Mouse (Mus musculus): ENCODE measurements around the gene Caskin1.
A peak's percentile ranks its signal among the peaks of the same experiment; 100 is the strongest.
"Not testable (repeated sequence)": the region's sequence is repeated elsewhere in the genome, so short reads cannot be mapped to it uniquely, and the experiment has no call there.

Caskin1 gene

DNA sequence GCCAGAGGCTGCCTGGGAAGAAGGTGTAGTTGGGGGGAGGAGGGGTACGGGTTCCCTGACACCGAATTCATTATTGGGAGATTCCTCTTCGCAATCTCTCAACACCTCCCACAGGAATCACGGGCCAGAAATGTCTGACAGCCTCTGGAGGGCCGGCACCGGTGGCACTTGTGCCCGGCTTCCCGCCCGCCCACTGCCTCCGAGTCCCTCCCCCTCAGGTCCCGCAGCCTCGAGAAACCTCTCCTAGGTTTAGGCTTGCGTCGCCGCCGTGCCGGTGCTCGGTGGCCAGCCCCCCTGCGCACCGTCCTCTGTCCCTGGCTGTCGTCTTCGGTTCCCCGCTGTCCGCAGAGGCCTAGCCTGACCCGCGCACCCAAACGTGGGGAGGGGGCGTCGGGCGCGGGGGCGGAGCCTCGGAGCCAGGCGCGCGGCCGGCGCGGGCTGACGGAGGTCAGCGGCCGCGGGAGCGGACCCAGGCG is at the start of gene Caskin1:
Caskin1 (plus strand) TSS at position 416 of the 476 bp plus-strand sequence.
- peak; percentile 67 to 69 for DNase-seq (ENCODE audit: low spot score in 2 of 2)

DNA sequence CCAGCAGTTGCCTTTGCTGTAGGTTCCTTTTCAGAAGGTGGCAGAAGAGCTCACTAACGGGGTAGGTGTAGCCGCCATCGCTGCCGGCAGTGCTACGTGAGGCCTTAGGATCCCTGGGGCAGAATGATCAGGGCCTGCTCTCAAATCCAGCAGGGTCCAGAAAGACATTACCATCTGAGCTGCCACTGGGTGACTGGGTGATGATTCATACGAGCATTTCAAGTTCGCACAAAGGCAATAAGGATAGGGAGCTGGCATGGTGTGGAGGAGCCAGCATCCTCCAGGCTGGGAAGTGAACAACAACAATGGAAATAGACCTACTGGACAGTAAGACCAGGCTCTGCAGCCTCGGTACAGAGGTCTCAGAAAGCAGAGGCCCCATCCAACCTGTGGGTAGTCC is 48.0 kb upstream of the Caskin1 start:
- no peak for DNase-seq (ENCODE audit: low spot score in 2 of 2)

DNA sequence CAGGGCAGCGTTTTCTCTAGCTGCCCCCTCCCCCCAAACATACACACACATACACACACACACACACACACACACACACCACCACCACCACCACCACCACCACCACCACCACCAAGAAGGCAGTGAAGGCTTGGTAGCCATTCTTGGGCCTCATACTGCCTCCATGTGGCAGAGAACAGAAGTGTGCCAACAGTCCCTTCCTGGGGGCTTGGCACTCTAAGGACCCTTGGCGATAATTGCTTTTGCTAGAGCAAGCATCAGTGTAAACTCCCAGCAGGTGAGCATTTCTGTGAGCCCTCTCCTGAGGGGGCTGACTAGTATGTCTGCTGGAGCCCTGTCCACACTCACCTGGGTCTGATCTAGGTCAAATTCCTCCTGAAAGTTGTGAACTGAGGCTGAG is 47.3 kb upstream of the Caskin1 start:
- DNase-seq (ENCODE audit: low spot score in 2 of 2): no peak

DNA sequence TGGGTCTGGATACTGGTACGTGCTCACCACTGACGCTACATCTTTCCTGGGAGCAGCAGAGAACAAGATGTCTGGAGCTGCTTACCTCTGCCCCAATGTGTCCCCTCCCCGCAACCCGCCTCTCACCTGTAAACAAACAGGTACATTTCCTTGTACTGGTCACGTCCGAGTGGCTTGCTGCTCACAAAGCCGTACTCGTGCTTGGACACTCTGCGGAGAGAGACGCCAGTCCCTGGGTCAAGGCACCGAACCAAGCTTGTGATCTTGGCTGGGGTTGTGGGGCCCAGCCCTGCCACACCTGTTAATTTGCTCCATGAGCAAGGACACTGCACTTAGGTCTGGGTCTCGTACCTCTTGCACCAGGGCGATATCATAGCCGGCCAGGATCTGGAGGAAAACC is 46.3 kb upstream of the Caskin1 start:
- DNase-seq (ENCODE audit: low spot score in 2 of 2): no peak

DNA sequence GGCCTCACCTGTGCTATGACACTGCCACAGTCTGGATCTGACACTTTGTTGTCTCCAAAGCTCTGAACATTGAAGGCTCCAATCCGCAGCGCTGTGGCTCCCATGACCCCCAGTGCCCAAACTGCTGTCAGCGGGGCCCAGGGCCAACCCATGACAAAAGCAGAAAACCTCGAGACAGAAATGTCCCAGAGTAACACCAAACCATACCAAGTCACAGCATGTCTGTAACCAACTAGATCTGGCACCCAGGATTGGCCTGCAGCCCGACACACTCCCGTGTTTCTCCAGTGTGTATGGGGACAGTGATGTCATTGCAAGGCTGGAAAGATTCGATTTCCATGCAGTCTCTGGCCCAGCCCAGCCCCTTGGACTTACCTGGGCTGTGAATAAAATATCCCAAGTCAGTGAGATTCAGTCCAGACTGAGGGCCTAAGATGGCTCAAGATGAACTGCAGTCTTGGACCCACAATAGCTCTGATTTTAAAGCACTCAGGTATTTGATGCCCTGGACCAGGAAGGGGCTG is 45.7 kb upstream of the Caskin1 start, which contains the start of gene Dnase1l2:
Dnase1l2 (minus strand) TSS at position 474 of the 524 bp plus-strand sequence.
- no peak for DNase-seq (ENCODE audit: low spot score in 2 of 2)

DNA sequence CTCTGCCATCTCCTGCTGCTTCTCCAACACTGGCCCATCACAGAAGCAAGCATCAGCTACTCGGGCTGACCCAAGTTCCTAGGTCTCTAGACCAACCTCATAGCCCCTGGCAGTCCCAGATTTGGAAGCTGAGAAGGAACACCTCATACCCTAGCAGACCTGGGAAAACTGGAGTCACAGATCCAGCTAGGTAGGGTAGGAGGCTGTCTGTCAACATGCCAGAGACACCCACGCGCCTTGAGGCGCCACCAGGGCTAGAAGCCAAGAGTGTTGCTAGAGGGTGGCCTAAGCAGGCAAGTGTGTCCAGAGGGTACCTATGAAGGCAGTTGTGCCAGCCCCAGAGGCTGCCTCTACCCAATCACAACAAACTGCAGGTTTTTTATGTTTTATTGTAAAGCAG is 45.0 kb upstream of the Caskin1 start:
- peak; percentile 45 to 50 for DNase-seq (ENCODE audit: low spot score in 2 of 2)

DNA sequence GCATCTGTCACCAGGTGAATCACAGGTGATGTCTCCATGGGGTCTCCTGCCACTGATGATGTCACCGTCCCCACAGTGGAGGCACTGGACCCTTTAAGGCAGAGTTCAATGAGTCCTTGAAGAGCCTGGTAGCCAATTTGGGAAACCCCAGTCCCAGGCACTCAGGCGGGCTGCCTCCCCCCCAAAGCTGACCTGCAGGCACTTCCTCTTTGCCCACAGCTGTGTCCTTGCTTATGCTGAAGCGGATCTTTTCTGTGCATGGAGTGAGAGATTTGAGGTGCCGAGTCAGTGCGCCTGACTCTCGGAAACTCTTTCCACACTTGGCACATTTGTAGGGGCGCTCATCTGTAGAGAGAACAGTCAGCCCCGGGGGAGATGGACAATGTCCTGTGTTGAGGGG is 41.8 kb upstream of the Caskin1 start:
- no peak for DNase-seq (ENCODE audit: low spot score in 2 of 2)

DNA sequence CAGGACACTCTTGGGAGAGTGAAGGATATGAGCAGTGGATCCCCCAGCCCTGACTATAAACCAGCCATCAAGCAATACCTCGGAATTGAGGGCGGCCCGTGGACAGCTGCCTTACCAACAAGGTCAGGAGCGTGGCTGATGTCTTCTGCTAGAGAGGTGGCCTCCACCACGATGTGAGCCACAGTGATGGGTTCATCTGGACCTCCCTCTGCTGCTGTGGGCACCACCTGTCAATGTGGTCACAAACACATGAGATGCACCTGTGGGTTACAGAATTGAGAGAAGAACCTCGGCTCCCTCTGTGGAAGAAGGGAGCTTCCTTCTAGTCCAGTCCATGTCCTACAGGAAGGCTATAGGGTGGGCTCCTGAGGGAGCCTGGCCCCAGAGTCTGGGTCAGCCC is 38.9 kb upstream of the Caskin1 start:
- DNase-seq (ENCODE audit: low spot score in 2 of 2): no peak

DNA sequence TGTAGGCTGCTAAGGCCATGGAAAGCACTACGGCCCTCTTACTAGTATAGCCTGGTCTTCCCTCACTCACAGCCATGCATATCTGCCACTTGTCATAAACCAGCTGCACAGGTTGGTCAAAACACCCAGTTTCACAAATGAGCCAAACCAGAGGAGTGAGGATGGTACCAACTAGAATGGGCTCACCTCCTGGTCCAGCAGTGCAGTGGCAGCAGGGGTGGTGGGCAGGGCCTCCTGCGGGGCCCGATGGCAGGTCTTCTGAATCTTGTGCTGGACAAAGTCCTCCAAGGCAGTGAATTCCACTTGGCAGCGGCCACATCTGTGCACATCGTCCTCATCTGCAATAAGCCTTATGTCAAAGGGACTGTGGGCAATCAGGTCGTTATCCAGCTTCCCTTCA is 37.2 kb upstream of the Caskin1 start:
- no peak for DNase-seq (ENCODE audit: low spot score in 2 of 2)

DNA sequence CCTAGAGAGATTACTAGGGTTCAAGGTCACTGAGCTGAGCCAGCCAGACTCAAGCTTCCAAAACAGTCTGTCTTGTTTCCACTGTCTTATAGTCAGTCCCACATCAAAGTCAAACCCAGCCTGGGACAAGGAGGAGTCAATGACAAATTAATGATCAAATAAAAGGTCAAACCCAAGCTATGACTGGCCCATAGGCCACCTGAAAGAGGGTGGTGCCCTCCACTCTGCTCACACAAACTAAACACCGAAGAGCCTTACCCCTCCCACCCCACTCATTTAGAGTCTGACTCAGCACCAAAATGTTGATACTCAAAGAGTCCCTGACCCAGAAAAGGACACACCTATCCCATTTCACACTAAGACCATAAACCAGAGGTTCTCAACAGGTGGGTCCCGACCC is 35.0 kb upstream of the Caskin1 start:
- no peak for DNase-seq (ENCODE audit: low spot score in 2 of 2)

DNA sequence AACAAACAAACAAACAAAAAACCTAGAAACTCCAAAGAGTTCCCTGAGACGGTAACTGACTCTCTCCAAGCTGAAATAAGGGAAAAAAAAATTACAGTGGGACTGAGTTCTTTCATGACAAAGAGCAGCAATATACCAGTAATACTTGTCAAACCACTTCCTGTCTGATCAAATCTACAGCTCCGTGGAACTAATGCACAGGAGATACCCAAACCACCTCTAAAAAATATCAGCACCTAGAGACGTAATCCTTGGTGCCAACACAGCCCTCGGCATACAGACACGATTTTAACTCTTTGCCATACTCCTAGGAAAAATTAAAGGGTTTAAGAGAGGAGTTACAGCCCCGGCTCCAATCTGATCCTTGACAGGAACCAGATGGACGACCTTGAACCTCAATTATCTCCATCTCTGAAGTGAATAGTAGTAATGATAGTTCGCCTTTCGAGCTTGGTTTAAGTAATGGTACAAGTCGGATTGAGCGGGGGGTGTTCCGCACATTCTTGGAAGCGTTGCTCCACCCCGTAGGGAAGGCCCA is 34.1 kb upstream of the Caskin1 start:
- DNase-seq (ENCODE audit: low spot score in 2 of 2): no peak

DNA sequence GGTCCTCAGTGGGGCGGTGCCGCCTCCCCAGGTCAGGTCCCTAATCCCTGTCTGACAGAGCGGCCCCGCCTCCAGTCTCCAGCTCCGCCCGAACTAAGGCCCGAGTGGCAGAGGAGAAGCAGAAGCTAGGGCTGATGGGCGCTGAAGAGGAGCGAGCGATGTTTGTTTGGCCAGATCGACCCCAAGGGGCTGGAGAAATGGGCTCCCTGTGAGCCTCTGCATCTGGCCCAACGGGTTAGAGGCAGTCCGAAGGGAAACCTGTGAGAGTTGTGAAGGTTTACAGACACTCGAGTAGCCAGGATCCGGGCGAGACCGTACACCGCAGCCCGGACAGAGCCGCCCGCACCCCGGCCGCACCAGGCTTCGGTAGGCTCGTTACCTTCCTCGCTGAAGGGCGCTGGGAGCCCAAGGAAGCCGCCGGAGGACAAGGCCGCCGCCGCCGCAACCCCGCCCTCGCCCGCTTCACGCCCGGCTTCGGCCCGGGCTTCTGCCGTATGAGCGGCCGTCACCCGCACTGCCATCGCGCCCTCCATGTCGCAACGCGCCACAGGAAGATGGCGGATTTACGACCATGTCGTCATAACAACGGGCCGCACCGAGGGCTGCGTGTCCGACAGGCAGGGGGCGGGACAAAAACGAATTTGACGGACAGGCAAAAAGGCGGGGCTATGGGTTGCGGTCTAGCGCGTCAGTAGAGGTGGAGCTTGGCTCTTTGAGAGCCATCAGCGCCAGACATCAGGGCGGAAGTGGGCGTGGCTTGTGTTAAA is 33.5 kb upstream of the Caskin1 start:
- peak; percentile 99 for DNase-seq (ENCODE audit: low spot score in 2 of 2)

DNA sequence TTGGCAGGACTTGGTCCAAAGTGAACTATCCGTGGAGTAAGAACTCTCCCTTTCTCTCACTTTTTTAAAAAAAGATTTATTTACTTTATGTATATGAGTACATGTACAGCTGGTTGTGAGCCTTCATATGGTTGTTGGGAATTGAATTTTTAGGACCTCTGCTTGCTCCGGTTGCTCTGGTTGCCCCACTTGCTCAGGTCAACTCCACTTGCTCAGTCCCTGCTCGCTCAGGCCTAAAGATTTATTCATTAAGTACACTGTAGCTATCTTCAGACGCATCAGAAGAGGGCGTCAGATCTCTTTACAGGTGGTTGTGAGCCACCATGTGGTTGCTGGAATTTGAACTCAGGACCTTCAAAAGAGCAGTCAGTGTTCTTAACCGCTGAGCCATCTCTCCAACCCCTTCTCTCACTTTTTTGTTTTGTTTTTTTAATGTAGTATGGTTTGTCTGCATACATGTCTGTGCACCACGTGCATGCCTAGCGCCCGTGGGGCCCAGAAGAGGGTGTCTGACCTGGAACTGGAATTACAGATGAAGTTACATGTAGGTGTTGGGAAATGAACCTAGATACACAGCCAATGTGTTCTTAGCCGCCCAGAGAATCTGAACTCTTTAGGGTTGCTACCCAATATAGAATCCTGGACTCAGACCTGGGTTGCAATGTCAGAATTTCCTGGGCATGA is 32.7 kb upstream of the Caskin1 start:
- not testable (repeated sequence) for DNase-seq (ENCODE audit: low spot score in 2 of 2)

DNA sequence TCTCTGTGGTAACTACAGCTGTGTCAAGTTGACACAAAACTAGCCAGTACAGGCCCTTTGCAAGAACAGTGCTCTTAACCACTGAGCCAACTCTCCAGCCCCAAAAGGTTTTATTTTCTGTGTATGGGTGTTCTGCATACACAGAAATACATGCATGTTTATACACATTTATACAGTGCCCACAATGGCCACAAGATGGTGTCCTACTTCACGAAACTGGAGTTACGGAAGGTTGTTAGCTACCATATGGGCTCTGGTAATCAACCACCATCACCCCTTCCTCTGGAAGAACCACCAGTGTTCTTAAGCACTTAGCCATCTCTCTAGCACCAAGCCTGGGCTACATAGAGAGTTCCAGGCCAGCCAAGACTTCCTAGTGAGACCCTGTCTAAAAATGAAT is 26.8 kb upstream of the Caskin1 start:
- no peak for DNase-seq (ENCODE audit: low spot score in 2 of 2)

DNA sequence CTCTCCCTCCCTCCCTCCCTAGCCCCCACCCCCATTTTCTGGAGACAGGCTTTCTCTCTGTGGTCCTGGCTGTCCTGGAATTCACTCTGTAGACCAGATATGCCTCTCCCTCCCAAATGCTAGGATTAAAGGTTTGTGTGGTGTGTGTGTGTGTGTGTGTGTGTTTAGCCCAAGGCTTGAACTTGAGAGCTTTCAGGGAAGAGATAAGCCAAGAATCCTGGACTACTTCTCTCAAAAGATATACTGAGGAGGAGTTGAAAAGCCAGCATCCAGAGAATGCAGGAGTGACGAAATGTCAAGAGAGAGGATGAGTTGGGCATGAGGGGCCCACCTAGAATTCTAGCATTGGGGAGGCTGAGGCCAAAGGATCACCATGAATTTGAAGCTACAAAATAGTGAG is 25.5 kb upstream of the Caskin1 start:
- DNase-seq (ENCODE audit: low spot score in 2 of 2): no peak

DNA sequence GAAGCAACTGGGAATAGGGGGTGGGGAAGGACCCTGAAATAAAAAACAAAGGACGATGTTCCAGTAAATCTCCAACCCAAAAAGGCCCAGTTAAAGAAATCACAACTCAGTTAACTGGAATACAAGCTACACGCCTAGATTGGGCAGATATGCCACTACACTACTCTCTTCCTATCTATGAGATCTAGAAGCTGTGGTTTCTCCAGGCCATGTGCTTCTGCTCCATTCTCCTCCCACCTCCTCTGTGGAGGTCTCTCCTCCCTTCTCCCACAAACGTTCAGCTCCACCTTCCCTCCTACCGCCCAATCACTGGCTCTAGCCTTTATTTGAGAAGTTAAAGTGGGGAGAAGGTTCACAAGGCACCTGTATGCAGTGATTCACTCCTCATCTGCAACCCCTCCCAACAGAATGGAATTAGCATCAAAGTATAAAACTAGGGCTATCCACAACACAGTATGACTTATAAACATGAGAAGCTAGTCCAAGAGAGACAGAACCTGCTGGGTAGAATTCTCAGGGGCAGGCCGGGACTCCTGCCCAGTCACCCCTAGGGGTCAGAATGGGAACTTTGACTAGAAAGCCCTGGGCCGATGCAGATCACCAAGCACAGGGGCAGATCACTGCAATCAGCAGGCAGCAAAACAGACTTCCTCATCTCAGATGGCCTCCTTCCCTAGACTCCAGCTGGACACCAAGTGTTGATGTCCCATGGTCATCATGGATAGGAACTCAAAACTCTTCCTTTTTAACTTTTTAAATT is 24.8 kb upstream of the Caskin1 start:
- DNase-seq (ENCODE audit: low spot score in 2 of 2): no peak

DNA sequence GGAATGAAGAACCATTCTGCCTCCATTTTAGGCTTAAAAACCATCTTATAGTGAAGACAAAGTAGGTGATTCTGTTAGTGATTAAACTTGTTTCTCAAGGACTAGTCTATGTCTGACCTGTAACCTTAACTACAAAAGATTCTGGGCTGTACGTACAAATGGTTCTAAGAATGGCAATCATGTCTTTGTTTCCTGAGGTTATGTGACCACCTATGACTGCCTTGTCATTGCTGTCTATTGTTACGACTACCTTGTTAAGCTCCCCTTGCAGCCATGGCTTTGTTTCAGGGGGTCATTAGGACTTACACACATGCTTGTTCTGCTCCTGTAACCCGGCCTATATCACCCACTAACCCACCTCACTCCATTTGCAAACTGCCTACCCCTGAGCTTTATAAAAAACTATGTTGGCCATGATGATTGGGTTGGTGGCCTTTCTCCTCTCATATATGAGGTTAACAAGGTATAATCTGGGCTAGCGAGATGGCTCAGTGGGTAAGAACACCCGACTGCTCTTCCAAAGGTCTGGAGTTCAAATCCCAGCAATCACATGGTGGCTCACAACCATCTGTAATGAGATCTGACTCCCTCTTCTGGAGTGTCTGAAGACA is 19.7 kb upstream of the Caskin1 start:
- no peak for DNase-seq (ENCODE audit: low spot score in 2 of 2)

DNA sequence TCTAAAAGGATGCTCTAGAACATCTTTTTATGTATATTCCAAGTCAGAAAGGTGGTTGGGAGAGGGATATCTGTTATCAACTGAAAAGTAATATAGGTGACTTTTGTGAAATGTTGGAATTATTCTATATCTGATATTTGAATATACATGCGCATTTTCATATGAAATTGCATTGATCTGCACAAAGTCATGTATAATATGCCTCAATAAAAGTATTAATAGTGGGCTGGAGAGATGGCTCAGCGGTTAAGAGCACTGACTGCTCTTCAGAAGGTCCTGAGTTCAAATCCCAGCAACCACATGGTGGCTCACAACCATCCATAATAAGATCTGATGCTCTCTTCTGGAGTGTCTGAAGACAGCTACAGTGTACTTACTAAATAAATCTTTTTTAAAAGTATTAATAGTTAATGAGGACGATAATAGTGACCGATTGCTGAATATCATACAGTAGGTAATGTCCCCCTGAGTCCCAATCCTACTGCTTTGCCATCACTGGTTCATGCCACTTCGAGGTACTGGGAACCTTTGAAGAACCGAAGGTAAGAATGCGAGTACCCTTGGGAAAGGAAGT is 19.0 kb upstream of the Caskin1 start:
- no peak for DNase-seq (ENCODE audit: low spot score in 2 of 2)

DNA sequence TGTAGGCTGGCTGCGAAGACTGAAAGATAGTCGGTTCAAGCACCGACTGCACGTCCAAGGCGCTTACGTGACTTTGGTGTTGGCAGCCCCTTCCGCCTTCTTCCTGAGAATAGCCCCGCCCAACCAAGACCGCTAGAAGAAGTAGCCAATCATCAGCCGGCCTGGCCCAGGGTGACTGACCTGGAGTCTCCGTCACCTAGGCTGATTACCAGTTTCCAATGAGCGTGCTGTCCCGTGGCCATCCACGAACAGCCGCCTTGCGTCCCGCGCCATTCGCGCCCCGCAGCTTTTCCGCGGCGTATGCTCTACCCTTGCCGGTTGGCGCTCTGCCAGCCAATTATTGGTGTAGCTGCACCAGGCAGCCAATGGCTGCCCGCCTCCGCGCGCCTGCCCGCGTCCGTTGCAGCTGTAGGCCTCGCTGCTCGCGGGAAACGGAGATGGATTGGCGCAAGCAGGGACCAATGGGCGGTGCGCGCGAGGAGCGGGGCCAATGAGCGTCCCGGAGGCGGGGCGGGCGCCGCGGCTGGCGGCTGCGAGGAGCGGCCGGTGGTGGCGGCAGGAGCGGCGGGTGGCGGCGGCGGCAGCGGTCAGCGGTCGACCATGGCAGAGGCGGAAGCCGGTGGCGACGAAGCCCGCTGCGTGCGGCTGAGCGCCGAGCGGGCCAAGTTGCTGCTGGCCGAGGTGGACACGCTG is 18.3 kb upstream of the Caskin1 start, which contains the start of the genes E4f1 and Pgp:
E4f1 (minus strand) TSS at position 404 of the 693 bp plus-strand sequence.
Pgp (plus strand) TSS at position 483 of the 693 bp plus-strand sequence.
- peak; percentile 99 for DNase-seq (ENCODE audit: low spot score in 2 of 2)
